Mouse (Mus musculus): ENCODE results near the gene Rims3. TPM values are rescaled to one million over a fixed set of nuclear protein-coding genes. Genes with fewer than 3 reads are reported as not detected.
A peak's percentile ranks its signal among the peaks of the same experiment; 100 is the strongest.

The Rims3 gene
- polyA plus RNA-seq, 1 experiment from 2014 or later = 9.8 TPM

- H3K9me3 ChIP-seq = no peaks in the 10 kb centered on the region
- ATAC-seq = peak; percentile 96
- H3K27ac ChIP-seq = peak overlapping the region; percentile 100
- H3K4me1 ChIP-seq (replicated peaks) = peaks cover 22% of the 10 kb centered on the region
- H3K36me3 ChIP-seq = no peaks in the 10 kb centered on the region
- H3K4me3 ChIP-seq (replicated peaks) = peak overlapping the region; percentile 72
- no peaks in the 10 kb centered on the region for H3K27me3 ChIP-seq
- H3K4me2 ChIP-seq (replicated peaks) = peak overlapping the region; percentile 64
- under 1% methylated on average over 47 of the region's 53 CpGs for WGBS
- peak overlapping the region; percentile 99 for H3K9ac ChIP-seq (replicated peaks)
Measured at GRCm38 (mm10) chr4:120825100-120825553, 29.5 kb upstream of the Rims3 start.

DNA sequence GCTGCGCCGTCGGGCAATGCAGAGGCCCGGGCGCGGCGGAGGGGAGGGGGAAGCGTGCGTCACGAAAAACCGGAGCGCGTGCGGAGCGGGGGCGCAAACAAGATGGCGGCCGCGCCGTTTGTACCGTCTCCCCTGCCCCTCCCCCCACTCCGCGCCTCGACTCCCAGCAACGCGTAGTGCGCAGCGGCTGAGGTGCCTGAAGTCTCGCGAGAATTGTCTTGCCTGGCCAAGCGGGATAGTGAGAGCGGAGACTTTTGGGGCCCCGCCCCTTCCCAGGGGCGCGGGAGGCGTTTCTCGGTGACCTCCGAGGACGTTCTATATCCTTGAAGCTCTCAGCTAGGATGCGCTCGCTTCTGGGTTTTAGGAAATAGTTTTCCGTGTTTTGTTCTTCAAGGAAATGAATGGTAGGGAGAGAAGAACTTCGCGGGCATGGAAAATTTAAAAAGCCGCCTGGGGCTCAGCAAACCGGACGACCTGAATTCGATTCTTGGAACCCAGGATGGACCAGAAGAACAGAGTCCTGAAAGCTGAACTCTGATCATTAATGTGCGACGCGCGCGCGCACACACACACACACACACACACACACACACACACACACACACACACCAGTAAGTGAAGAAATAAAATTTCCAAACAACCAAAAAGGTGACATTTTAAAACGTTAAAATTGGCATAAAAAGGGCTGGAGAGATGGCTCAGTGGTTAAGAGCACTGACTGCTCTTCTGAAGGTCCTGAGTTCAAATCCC lies 28.9 kb upstream of the Rims3 start:
- peak overlapping the region; percentile 72 for H3K4me3 ChIP-seq (replicated peaks)
- H3K27me3 ChIP-seq = no peaks in the 10 kb centered on the region
- H3K4me2 ChIP-seq (replicated peaks) = peak overlapping the region; percentile 64
- peak overlapping the region; percentile 100 for H3K27ac ChIP-seq
- peaks cover 22% of the 10 kb centered on the region for H3K4me1 ChIP-seq (replicated peaks)
- H3K9ac ChIP-seq (replicated peaks) = peak overlapping the region; percentile 99
- under 1% methylated on average over 48 of the region's 55 CpGs for WGBS
- no peaks in the 10 kb centered on the region for H3K9me3 ChIP-seq
- peak; percentile 93 for ATAC-seq
- no peaks in the 10 kb centered on the region for H3K36me3 ChIP-seq

GRCm38 (mm10) chr4:120826418-120826817 lies 28.2 kb upstream of the Rims3 start:
- Histone ChIP-seq H3K27ac (peak overlapping the region; percentile 100; the same call in 1 of the 2 replicates), H3K4me2 (replicated peaks) (peak overlapping the region; percentile 64; the same call in 1 of the 2 replicates), H3K27me3 (no peaks in the 10 kb centered on the region), H3K9ac (replicated peaks) (no peak overlapping the region), H3K4me1 (replicated peaks) (peaks cover 22% of the 10 kb centered on the region), H3K9me3 (no peaks in the 10 kb centered on the region), H3K4me3 (replicated peaks) (peak overlapping the region; percentile 72; the same call in 1 of the 2 replicates), H3K36me3 (no peaks in the 10 kb centered on the region)
- 95% methylated on average over 6 of the region's 6 CpGs for WGBS
- ATAC-seq = no peak

DNA sequence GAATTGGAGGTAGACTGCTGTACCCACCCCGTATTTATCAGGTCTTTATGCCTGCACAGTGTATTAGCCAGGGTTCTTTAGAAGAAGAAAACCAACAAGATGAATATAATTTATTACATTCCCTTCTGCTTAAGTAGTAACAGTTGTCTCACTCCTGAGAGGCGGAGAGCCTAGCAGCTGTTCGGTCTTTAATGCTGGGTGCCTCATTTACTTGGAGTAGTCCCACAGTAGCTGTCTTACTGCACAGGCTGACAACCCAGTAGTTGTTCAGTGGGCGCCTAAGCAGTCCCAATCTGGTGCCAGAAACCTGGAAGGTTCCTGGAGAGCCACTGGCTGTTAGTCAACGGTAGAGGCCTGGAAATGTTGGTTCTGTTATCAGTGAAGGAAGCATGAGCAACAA lies 23.8 kb upstream of the Rims3 start:
- H3K4me1 ChIP-seq (replicated peaks) = no peaks in the 10 kb centered on the region
- 79% methylated on average over 5 of the region's 5 CpGs for WGBS
- no peak for ATAC-seq
- no peak overlapping the region for H3K27ac ChIP-seq
- no peaks in the 10 kb centered on the region for H3K9me3 ChIP-seq
- H3K27me3 ChIP-seq = no peaks in the 10 kb centered on the region
- H3K4me3 ChIP-seq (replicated peaks) = no peak overlapping the region
- H3K9ac ChIP-seq (replicated peaks) = no peak overlapping the region
- no peaks in the 10 kb centered on the region for H3K36me3 ChIP-seq
- H3K4me2 ChIP-seq (replicated peaks) = no peak overlapping the region

GRCm38 (mm10) chr4:120831472-120831871 lies 23.1 kb upstream of the Rims3 start, which contains the start of gene Nfyc:
TSS of gene Nfyc (minus strand) at chr4:120831572.
- Histone ChIP-seq H3K27ac (no peak within 1 kb of the TSS), H3K4me2 (replicated peaks) (no peak within 1 kb of the TSS), H3K9ac (replicated peaks) (no peak within 1 kb of the TSS), H3K4me1 (replicated peaks) (no peaks in the 10 kb centered on the region), H3K9me3 (no peaks in the 10 kb centered on the region), H3K27me3 (no peaks in the 10 kb centered on the region), H3K36me3 (no peaks in the 10 kb centered on the region), H3K4me3 (replicated peaks) (no peak within 1 kb of the TSS)
- ATAC-seq = no peak
- 87% methylated on average over 4 of the region's 4 CpGs for WGBS

- 86% methylated on average over 3 of the region's 3 CpGs for WGBS
- H3K27me3 ChIP-seq = no peaks in the 10 kb centered on the region
- H3K9ac ChIP-seq (replicated peaks) = no peak overlapping the region
- H3K4me1 ChIP-seq (replicated peaks) = no peaks in the 10 kb centered on the region
- H3K4me2 ChIP-seq (replicated peaks) = no peak overlapping the region
- H3K36me3 ChIP-seq = no peaks in the 10 kb centered on the region
- ATAC-seq = no peak
- no peak overlapping the region for H3K4me3 ChIP-seq (replicated peaks)
- H3K9me3 ChIP-seq = no peaks in the 10 kb centered on the region
- no peak overlapping the region for H3K27ac ChIP-seq
Measured at GRCm38 (mm10) chr4:120841342-120841741, 13.3 kb upstream of the Rims3 start.

DNA sequence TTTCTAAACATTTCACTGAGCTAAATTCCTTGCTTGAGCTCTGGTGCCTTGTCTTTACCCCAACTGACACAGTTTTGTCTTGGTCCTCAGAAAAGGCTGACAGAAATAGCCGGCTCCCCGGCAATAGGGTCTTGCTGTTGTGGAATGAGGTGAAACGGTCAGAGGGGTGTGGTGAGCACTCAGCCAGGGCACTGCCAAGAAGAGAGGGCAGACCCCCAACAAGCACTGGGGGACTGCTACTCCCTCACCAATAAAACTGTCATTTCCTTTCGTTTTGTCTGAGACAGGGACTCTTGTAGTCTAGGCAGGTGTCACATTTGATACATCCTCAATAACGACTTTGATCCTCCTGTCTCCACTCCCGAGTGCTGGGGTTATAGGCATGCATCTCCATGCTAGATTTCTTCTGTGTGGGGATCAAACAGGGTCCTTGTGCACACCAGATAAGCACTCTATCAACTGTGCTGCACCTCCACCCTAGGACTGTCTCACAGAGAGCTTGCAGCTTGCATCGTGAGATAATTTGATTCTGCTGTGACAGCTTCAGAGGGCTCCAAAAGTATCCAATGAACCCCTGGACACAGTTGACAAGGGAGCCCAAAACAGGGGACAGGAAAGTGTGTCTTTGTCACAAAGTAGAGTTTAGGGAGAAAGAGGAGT lies 10.1 kb upstream of the Rims3 start:
- no peaks in the 10 kb centered on the region for H3K4me1 ChIP-seq (replicated peaks)
- no peak overlapping the region for H3K4me2 ChIP-seq (replicated peaks)
- no peak overlapping the region for H3K27ac ChIP-seq
- no peaks in the 10 kb centered on the region for H3K9me3 ChIP-seq
- no peak overlapping the region for H3K4me3 ChIP-seq (replicated peaks)
- no peaks in the 10 kb centered on the region for H3K27me3 ChIP-seq
- 66% methylated on average over 7 of the region's 7 CpGs for WGBS
- ATAC-seq = no peak
- H3K9ac ChIP-seq (replicated peaks) = no peak overlapping the region
- H3K36me3 ChIP-seq = no peaks in the 10 kb centered on the region

- WGBS = 85% methylated on average over 4 of the region's 4 CpGs
- Histone ChIP-seq H3K9ac (replicated peaks) (no peak overlapping the region), H3K4me3 (replicated peaks) (no peak overlapping the region), H3K9me3 (no peaks in the 10 kb centered on the region), H3K27me3 (no peaks in the 10 kb centered on the region), H3K36me3 (no peaks in the 10 kb centered on the region), H3K4me1 (replicated peaks) (no peaks in the 10 kb centered on the region), H3K4me2 (replicated peaks) (no peak overlapping the region), H3K27ac (no peak overlapping the region)
- no peak for ATAC-seq
Measured at GRCm38 (mm10) chr4:120845098-120845497, 9.5 kb upstream of the Rims3 start.

- Histone ChIP-seq H3K9me3 (no peaks in the 10 kb centered on the region), H3K9ac (replicated peaks) (no peak overlapping the region), H3K36me3 (no peaks in the 10 kb centered on the region), H3K4me3 (replicated peaks) (no peak overlapping the region), H3K4me1 (replicated peaks) (no peaks in the 10 kb centered on the region), H3K27me3 (peaks cover 25% of the 10 kb centered on the region), H3K27ac (no peak overlapping the region), H3K4me2 (replicated peaks) (no peak overlapping the region)
- ATAC-seq = no peak
- 80% methylated on average over 6 of the region's 6 CpGs for WGBS
Measured at GRCm38 (mm10) chr4:120848909-120849308, 5.7 kb upstream of the Rims3 start.

- H3K4me2 ChIP-seq (replicated peaks) = no peak overlapping the region
- peaks cover 25% of the 10 kb centered on the region for H3K27me3 ChIP-seq
- no peak for ATAC-seq
- no peaks in the 10 kb centered on the region for H3K9me3 ChIP-seq
- whole genome bisulfite sequencing = 72% methylated on average over 11 of the region's 11 CpGs
- H3K36me3 ChIP-seq = no peaks in the 10 kb centered on the region
- no peaks in the 10 kb centered on the region for H3K4me1 ChIP-seq (replicated peaks)
- H3K27ac ChIP-seq = no peak overlapping the region
- H3K9ac ChIP-seq (replicated peaks) = 0 out of 2 replicates have a peak overlapping the region, but pooled peaks have one; percentile 1
- H3K4me3 ChIP-seq (replicated peaks) = no peak overlapping the region
Measured at GRCm38 (mm10) chr4:120849451-120849850, 5.2 kb upstream of the Rims3 start.

DNA sequence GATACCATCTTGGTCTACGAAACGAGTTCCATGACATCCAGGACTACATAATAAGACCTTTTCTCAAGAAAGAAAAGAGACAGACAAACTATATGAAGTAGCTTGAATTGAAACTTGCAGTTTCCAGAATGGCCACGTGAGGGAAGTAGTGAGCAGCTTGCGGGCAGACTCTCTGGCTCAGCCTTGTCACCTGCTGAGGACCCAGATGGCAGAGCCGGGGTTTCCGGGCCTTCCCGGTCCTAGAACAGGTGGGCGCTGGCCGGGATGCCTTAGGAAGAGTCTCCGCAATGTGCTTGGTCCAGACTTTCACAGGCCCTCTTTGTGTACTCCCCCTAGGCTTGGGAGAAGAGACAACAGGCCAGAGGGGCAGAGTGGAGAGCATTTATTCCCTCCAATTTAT lies 3.7 kb upstream of the Rims3 start:
- no peak overlapping the region for H3K4me2 ChIP-seq (replicated peaks)
- no peak overlapping the region for H3K9ac ChIP-seq (replicated peaks)
- WGBS = 3% methylated on average over 10 of the region's 10 CpGs
- H3K36me3 ChIP-seq = no peaks in the 10 kb centered on the region
- peaks cover 8% of the 10 kb centered on the region for H3K4me1 ChIP-seq (replicated peaks)
- H3K9me3 ChIP-seq = no peaks in the 10 kb centered on the region
- peak; percentile 25; the same call in 1 of the 2 replicates for ATAC-seq
- peaks cover 31% of the 10 kb centered on the region for H3K27me3 ChIP-seq
- no peak overlapping the region for H3K4me3 ChIP-seq (replicated peaks)
- H3K27ac ChIP-seq = no peak overlapping the region

GRCm38 (mm10) chr4:120855360-120856060 lies 894 bp downstream of the Rims3 start:
- ATAC-seq = no peak
- Histone ChIP-seq H3K36me3 (no peaks in the 10 kb centered on the region), H3K27me3 (peaks cover 35% of the 10 kb centered on the region), H3K9ac (replicated peaks) (peak overlapping the region; percentile 76), H3K4me1 (replicated peaks) (peaks cover 21% of the 10 kb centered on the region), H3K9me3 (no peaks in the 10 kb centered on the region), H3K4me3 (replicated peaks) (peak overlapping the region; percentile 65), H3K27ac (no peak overlapping the region), H3K4me2 (replicated peaks) (peak overlapping the region; percentile 85)
- 13% methylated on average over 7 of the region's 7 CpGs for WGBS
